Comparison of ENCODE assay signal across 11 mouse cellular contexts in the genomic region with DNA sequence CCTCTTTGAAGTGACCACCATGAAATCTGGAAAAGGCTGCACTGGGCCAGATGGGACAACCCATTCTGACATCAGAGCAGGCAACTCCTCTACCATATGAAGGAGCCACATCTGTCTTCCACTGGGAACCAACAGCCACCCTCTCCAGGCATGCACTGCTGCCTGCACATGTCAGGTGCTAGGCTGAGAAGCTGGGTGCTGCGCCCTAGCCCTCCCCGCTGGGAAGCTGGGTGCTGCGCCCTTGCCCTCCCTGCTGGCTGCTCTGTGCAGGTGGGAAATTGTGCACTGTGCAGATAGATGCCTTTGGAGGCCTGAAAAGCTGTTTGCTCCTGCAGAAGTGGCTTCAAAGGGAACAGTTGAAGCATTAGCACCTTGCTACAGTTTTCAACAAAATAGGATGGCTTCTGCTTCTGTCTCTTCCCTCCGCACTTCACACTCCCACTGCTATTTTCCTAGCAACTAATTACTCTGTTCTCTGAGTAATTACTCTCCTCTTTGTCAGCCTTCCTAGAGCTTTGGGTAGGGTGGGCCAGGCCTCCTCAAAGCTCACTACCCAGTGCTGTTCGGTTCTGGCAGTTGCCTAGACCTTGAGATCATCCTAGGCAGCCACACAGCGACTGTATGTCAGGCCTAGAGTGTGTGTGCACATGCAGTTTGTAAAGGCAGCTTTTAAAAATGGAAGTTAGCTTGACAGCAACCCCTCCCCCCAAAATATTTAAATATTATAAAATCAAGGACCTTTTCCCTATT.
A peak's percentile ranks its signal among the peaks of the same experiment; 100 is the strongest.
DNase-seq lines count a peak whose midpoint lies in the region; ATAC-seq and TF ChIP-seq lines count a peak whose summit lies in the region.
"Had no signal": no experiment of that assay in that cellular context is flagged by ENCODE, and none has a peak within 500 bp of the region (broad histone marks: within the 10 kb centered on the region; RNA-seq: fewer than 3 reads in every experiment).

No protein-coding gene starts in this region.

- peak overlapping the region; percentile 32; the same call in 1 of the 2 replicates for H3K27ac ChIP-seq in kidney, embryonic 16.5 days (ENCODE audit: low read length)
- H3K27ac ChIP-seq in thymus, adult 2 months (ENCODE audit: control insufficient read depth, insufficient read depth, low read length), result no peak overlapping the region
- peak overlapping the region; percentile 10 for H3K27ac ChIP-seq in intestine, embryonic 16.5 days (ENCODE audit: low read length)
- H3K27ac ChIP-seq in midbrain, embryonic 10.5 days (replicated peaks), result no peak overlapping the region

- H3K4me2 ChIP-seq in kidney, embryonic 16.5 days (replicated peaks; ENCODE audit: low read depth, low read length), result no peak overlapping the region
- no peak overlapping the region for H3K4me2 ChIP-seq in intestine, embryonic 16.5 days (ENCODE audit: low read depth, low read length)

- ATAC-seq in kidney, embryonic 16.5 days (ENCODE audit: low FRiP score, low TSS enrichment), result no peak
- ATAC-seq in intestine, embryonic 16.5 days, result no peak

- no peaks in the 10 kb centered on the region for H3K9me3 ChIP-seq in kidney, embryonic 16.5 days (ENCODE audit: low read length)
- no peaks in the 10 kb centered on the region for H3K9me3 ChIP-seq in intestine, embryonic 16.5 days (ENCODE audit: control insufficient read depth, low read length)
- H3K9me3 ChIP-seq in midbrain, embryonic 10.5 days (replicated peaks), result no peaks in the 10 kb centered on the region

- no peak for TF ChIP-seq POLR2A in thymus, adult 2 months (IDR thresholded peaks at IDR 0.05; ENCODE audit: control insufficient read depth, extremely low read depth, insufficient read depth, low read length, poor library complexity)

- no peak for DNase-seq in kidney, adult 8-10 months
- peak; percentile 12 for DNase-seq in thymus, postnatal 14 days
- DNase-seq in thymus, adult 2 months, result no peak
- DNase-seq in T-cell, adult 2 months (ENCODE audit: low spot score), result no peak
- DNase-seq in midbrain, embryonic 10.5 days (ENCODE audit: low spot score), result no peak
- DNase-seq: adrenal gland, postnatal 14 days; kidney, adult 9 months; liver; midbrain, embryonic 14.5 days had no signal

- H3K9ac ChIP-seq in kidney, embryonic 16.5 days (replicated peaks; ENCODE audit: low read length), result no peak overlapping the region
- H3K9ac ChIP-seq in intestine, embryonic 16.5 days (ENCODE audit: low read depth, low read length), result 0 out of 2 replicates have a peak overlapping the region, but pooled peaks have one; percentile 14

- H3K4me1 ChIP-seq in kidney, embryonic 16.5 days (ENCODE audit: insufficient read depth, low read length), result peaks cover 22% of the 10 kb centered on the region
- no peaks in the 10 kb centered on the region for H3K4me1 ChIP-seq in thymus, adult 2 months (replicated peaks; ENCODE audit: control insufficient read depth, insufficient read depth, low read length)
- H3K4me1 ChIP-seq in intestine, embryonic 16.5 days (ENCODE audit: control insufficient read depth, insufficient read depth, low read length), result peaks cover 15% of the 10 kb centered on the region
- peaks cover 9% of the 10 kb centered on the region for H3K4me1 ChIP-seq in midbrain, embryonic 10.5 days

- no peaks in the 10 kb centered on the region for H3K27me3 ChIP-seq in kidney, embryonic 16.5 days (ENCODE audit: insufficient read depth, low read length)
- H3K27me3 ChIP-seq in thymus, adult 2 months (ENCODE audit: control insufficient read depth, insufficient read depth, low read length), result no peaks in the 10 kb centered on the region
- H3K27me3 ChIP-seq in intestine, embryonic 16.5 days (replicated peaks; ENCODE audit: control insufficient read depth, insufficient read depth, low read length), result no peaks in the 10 kb centered on the region
- H3K27me3 ChIP-seq in midbrain, embryonic 10.5 days (ENCODE audit: low read depth, poor library complexity, severe bottlenecking), result no peaks in the 10 kb centered on the region

- no peak for TF ChIP-seq CTCF in thymus, adult 2 months (IDR thresholded peaks at IDR 0.05; ENCODE audit: borderline replicate concordance, control insufficient read depth, extremely low read depth, insufficient read depth, low read length, poor library complexity)

- H3K4me3 ChIP-seq in kidney, embryonic 16.5 days (ENCODE audit: low read length), result no peak overlapping the region
- H3K4me3 ChIP-seq in thymus, adult 2 months (ENCODE audit: control insufficient read depth, insufficient read depth, low read length), result no peak overlapping the region
- no peak overlapping the region for H3K4me3 ChIP-seq in intestine, embryonic 16.5 days (ENCODE audit: low read length)
- no peak overlapping the region for H3K4me3 ChIP-seq in midbrain, embryonic 10.5 days

- WGBS in kidney, embryonic 16.5 days, result 77% methylated on average over 6 of the region's 6 CpGs
- WGBS in thymus, adult 2 months, result 88% methylated on average over 6 of the region's 6 CpGs
- 84% methylated on average over 6 of the region's 6 CpGs for WGBS in intestine, embryonic 16.5 days
- WGBS in midbrain, embryonic 10.5 days, result 88% methylated on average over 6 of the region's 6 CpGs

- peaks cover 7% of the 10 kb centered on the region for H3K36me3 ChIP-seq in kidney, embryonic 16.5 days (ENCODE audit: insufficient read depth, low read length)
- peaks cover 13% of the 10 kb centered on the region for H3K36me3 ChIP-seq in thymus, adult 2 months (ENCODE audit: control insufficient read depth, insufficient read depth, low read length)
- H3K36me3 ChIP-seq in intestine, embryonic 16.5 days (ENCODE audit: control insufficient read depth, insufficient read depth, low read length), result no peaks in the 10 kb centered on the region; the same call in 1 of the 2 replicates
- peaks cover 59% of the 10 kb centered on the region for H3K36me3 ChIP-seq in midbrain, embryonic 10.5 days

Comparison
In these comparisons a context has a peak if more than half of its experiments do, and no peak if none do; other contexts are left out.
1. H3K27ac ChIP-seq: peak in kidney, embryonic 16.5 days (single experiment) and intestine, embryonic 16.5 days (single experiment); none in thymus, adult 2 months (single experiment) and midbrain, embryonic 10.5 days (single experiment).